Mouse (Mus musculus) bone marrow macrophage, adult 2 months (primary cell): ENCODE measurements around the gene Rsph9.

Experiments used
- CTCF ChIP-seq: IDR thresholded peaks from 2 replicates; pipeline ENCODE4 v1.5.1; 2012; ENCODE audit warnings: low read depth, mild to moderate bottlenecking, low read length, moderate library complexity
- POLR2A ChIP-seq: IDR thresholded peaks from 2 replicates; pipeline ENCODE4 v1.6.1; 2012; ENCODE audit warnings: mild to moderate bottlenecking, low read depth, low read length, borderline replicate concordance

- TF ChIP-seq POLR2A (no peak), CTCF (no peak)
Measured at GRCm38 (mm10) chr17:46091351-46091750, 52.7 kb downstream of the Rsph9 start.
